Mouse (Mus musculus): ENCODE data around the gene Sox5. TPM values are rescaled to one million over a fixed set of nuclear protein-coding genes. Genes with fewer than 3 reads are reported as not detected.

Sox5 gene
- polyA plus RNA-seq, 2 experiments from 2014 or later, result 0.08 to 0.37 TPM

DNA sequence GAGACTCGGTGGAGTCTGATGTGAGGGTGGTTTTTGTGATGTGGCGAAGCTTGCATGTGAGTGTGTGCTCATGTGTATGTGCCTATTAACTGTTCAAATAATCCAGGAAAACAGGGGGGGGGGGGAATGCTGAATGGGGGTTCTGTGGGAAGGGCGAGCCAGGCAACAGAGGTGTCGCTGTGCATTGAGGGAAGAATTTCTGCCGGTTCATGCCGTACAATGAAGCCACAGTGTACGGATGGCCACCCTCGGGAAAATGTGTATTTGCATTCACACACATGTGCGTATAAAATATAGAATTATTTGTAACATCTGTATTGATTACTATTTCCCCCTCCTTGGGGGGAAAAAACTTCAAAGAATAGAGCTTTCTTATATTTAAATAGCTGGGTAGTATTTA lies 699.5 kb downstream of the Sox5 start:
- no peak for ATAC-seq

DNA sequence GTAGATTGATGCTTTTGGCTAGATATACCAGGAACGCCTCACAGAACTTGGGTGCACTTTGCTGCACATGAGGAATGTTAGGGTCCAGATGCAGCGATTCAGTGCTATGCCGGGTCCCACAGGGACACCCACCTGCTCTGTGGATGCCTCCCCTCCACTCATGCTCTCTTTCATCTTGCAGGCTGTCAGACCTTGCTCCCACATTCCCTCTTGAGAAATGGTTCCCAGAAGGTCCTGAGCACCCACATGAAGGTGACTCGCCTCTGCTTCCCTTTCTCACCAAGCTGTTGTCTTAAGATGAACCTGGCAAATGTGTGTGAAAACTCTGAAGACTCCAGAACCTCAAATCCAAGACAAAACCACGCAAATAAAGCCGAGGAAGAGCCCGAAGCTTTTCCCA lies 704.0 kb downstream of the Sox5 start:
- ATAC-seq, result no peak

DNA sequence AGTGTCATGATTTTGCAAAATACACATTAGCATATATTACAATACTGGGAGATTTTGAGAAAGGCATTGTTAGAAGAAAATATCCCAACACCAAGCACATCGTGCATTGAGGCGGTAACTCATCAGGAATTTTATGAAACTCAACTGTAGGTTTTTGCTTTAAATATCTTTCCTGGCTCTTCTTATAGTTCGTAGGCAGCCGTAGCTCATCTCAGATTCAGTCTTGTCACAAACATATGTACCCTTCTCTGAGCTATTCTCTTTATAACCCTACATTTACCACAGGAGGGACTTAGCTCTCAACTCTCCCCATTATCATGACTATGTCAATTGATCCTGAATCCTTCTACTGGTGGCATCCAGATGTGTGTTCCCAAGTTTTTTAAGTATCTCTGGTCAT lies 705.4 kb downstream of the Sox5 start:
- no peak for ATAC-seq

DNA sequence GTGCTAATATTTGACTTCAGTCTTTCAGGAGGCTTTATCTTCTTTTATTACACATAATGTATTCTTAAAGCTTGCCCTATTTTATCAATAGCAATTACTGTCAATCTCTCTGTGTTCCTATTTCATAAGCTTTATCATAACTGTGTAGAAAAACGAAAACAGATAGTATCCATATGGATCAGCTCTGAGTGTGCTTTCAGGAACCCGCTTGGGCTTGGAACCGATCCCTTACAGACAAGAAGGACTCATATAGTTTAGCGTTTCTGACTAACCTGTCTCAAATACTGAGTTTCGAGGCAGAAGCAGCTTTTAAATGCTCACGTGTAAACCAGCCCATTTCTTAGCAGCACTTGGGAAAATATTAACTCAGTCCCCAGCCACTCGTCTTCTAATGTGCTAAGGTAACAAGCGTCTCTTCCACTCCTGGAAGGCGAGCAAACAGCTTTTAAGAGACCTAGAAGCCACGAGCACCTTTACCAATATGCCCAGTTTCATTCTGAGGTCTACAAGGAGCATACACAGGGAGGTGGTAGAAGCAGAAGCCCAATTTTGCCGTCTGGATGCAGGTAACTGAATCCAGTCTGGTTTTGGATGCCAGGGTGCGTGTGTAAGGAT lies 706.3 kb downstream of the Sox5 start:
- ATAC-seq, result no peak

GRCm38 (mm10) chr6:144074826-144075225 lies 707.0 kb downstream of the Sox5 start:
- ATAC-seq, result no peak

DNA sequence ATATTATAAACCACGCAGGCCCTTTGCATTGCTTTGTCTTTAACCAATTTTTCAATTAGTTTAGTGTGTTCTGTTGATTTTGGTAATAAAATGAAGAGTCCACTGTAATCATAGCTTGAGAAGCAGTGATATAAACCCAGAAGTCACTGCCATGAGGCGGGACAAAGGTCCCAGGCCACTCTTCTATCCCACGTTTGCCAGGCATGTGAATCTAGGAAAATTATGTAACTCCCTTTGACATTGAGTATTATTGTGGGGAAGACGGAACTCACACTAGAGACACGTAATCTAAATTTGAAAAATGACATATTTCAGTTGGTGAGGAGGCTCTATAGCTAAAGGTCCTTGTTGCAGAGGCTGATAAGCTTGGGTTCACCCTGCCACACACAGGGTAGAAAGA lies 711.3 kb downstream of the Sox5 start:
- no peak for ATAC-seq

DNA sequence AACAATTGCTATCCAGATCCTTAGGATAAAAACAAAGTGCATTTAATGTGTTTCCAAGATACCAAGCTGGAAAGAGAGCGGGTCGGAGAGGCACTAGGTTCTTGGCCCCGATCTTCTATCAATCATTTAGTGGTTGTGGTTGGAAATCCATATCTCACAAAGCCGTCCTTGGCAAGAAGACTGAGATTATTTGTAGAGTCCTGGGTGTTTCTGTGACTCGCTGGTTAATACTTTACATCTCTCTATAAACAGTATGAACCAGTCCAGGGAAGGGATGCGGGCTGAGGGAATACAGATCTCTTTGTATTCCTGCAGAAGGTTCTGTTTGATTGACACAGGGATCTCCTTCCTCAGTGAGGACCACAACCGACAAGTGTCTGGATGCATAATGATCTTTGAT lies 714.3 kb downstream of the Sox5 start:
- no peak for ATAC-seq

DNA sequence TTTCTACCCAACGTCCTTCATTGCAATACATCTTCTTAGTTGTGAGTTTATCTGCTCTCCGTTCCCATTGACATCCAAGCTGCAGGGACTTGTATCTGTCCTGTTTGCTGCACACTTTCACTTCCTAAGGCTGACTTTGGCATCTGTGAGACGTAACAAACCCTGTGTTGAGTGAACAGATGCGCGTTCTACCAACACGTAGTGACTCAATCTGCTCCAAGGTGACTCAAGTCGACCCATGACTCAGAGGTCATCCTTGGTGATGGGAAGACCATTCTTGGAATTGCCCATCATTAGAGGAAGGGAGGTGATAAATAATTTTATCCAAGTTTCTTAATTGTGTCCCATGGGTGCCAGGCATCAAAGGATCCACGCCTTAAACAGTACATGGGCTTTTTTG lies 719.3 kb downstream of the Sox5 start:
- ATAC-seq, result no peak

DNA sequence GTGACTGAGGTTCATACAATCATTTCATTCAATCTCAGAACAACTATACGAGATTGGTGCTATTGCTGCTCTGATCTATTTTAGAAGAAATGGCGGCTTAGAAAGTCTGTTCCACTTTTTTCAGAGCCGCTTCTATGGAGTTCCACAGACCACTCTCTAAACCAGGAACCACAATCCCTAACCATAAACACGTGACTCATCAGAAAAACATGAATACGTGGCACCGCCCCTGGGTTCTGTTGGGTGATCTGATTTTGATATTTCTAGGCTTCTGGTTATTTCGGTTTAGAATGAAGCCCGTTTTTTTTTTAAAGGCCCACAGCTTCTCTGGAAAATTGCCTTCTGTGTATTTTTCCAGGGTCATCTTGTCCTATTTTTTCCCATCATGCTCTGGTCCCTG lies 720.0 kb downstream of the Sox5 start:
- no peak for ATAC-seq

GRCm38 (mm10) chr6:144057098-144057632 lies 724.6 kb downstream of the Sox5 start:
- no peak for ATAC-seq

GRCm38 (mm10) chr6:144056252-144057097 lies 725.3 kb downstream of the Sox5 start:
- ATAC-seq, result no peak

DNA sequence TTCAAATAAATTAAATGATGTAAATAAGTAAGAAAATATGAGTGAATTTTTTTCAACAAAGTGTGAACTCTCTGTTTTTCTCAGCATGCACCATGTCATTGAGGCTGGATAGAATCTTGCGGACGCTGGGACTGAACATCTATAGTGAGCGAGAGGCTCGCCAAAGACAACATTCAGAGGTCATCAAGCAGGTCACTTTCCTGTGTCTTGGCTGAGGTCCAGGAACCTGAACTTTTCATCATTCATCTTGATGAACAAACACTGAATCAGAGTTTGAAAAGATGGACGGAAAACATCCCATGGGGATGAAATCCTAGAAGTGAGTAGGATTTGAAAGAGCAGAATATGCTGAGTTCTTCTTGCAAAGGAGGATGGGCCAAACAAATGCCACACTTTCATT lies 729.3 kb downstream of the Sox5 start:
- no peak for ATAC-seq

GRCm38 (mm10) chr6:144051316-144051715 lies 730.5 kb downstream of the Sox5 start:
- no peak for ATAC-seq

DNA sequence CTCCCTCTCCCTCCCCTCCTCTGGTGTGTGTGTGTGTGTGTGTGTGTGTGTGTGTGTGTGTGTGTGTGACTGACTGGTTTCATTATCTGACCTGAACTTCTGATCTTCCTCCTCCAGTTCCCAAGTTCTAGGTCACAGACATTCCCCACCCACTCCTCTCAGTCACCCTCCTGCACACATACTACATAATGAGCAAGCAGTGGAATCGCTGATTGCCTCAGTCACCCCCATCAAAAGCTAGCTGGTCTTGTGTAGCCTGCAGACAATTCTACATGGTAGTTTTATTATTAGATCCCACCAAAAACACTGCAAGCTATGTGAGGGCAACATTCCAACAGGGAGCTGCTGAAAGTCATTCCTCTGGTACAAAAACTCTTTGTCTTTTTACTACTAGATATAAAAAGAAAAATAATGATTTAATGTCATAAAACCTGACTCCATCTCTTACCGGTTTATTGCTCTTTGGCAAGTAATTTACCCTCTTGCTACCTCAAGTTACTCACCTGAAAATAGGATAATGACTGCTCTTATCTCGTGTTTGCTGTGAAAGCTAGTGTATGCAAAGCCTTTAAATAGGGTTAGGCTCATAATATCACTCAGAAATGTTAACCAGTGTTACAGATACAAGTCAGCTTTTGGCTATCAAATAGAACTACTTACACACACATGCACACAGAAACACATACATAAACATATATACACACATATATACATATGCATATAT lies 733.4 kb downstream of the Sox5 start:
- no peak for ATAC-seq

- no peak for ATAC-seq
Measured at GRCm38 (mm10) chr6:144045503-144045902, 736.3 kb downstream of the Sox5 start.

DNA sequence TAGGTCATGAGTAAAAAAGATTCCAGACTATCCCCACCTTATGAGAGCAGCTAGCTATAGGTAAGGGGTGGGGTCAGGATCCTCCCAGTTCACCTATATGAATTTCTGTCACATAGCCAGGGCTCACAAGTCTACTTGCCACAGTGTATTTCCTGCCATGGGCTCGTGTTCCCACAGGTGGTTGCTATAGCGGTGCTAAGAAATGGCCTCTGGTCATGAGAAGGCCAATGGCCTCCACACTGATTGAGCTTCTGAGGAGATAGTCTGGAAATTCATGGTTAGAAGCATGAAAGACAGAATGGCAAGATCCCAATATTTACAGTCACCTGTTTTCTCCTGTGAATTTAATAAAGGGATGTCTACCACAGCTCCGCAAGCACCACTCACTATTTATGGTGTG lies 737.4 kb downstream of the Sox5 start:
- ATAC-seq, result no peak

GRCm38 (mm10) chr6:144042936-144043335 lies 738.8 kb downstream of the Sox5 start:
- no peak for ATAC-seq

DNA sequence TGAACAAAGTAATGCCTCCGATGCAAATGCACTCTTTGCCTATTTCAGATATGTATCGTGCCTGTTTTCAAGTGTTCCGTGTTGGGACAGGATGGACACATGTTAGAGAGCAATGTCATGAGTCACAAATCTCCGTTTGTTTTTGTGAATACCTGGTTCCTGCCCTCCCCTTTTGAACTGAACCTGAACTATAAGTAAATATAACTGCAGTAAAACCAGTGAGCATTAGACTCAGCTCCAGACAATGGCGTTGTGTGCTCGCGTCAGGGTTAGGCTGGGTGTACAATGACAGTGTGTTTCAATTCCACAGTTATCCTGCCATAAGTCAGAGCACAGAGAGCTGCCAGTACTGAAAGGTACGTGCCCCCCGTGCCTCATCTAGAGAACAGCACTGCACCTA lies 739.8 kb downstream of the Sox5 start:
- ATAC-seq, result no peak

- no peak for ATAC-seq
Measured at GRCm38 (mm10) chr6:144041188-144041587, 740.6 kb downstream of the Sox5 start.

- ATAC-seq, result no peak
Measured at GRCm38 (mm10) chr6:144040349-144040748, 741.4 kb downstream of the Sox5 start.

- ATAC-seq, result no peak
Measured at GRCm38 (mm10) chr6:144039221-144039620, 742.6 kb downstream of the Sox5 start.

DNA sequence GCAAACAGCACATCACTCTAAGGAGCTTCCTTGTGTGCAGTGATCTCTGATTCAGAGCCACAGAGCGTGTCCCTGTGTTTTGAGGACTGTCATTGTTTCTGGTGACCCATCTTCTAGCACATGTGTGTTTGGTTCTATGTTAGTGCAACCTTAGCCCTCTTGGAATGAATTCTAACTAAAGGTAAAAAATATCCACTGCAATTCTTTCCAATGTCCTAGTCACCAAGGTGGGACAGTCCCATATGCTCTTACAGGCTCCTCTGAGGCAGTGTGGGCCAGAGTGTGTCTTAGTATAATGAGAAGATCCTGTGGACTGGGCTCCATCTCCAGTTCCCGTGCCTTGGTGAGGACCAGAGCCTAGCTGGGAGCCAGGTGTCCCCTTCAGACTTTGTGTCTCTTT lies 748.6 kb downstream of the Sox5 start:
- ATAC-seq, result no peak

- ATAC-seq, result no peak
Measured at GRCm38 (mm10) chr6:144016929-144017328, 764.8 kb downstream of the Sox5 start.

Measured in activated CD4-positive, CD25-positive, alpha-beta regulatory T cell, adult 4 months (primary cell).